Mouse (Mus musculus) forebrain, embryonic 11.5 days (tissue): ENCODE data around the gene Ccdc34. TPM values are rescaled to one million over a fixed set of nuclear protein-coding genes. Genes with fewer than 3 reads are reported as not detected.

Source experiments
- ATAC-seq: fragments of 200-750 bp; cut with Nextera tagmentation; replicated peaks from 2 replicates; pipeline ENCODE4 v1.8.0; 2017; ENCODE audit warnings: moderate TSS enrichment; ENCODE audit not compliant: low FRiP score
- DNase-seq: peaks from one replicate; pipeline ENCODE4 v3.0.0-alpha.2; 2017; ENCODE audit warnings: low spot score
- H3K27ac ChIP-seq: fragments of 300-500 bp; sonication (generic); 2 replicates; pipeline ENCODE4 v1.5.1; 2014; ENCODE audit warnings: low read depth, low read length
- H3K27me3 ChIP-seq: fragments of 300-500 bp; sonication (generic); 2 replicates; pipeline ENCODE4 v1.6.1; 2014; ENCODE audit warnings: mild to moderate bottlenecking, low read length, mixed read lengths; ENCODE audit not compliant: control insufficient read depth, insufficient read depth
- H3K36me3 ChIP-seq: fragments of 300-500 bp; sonication (generic); 2 replicates; pipeline ENCODE4 v1.6.1; 2014; ENCODE audit warnings: mild to moderate bottlenecking, low read length, moderate library complexity, mixed read lengths; ENCODE audit not compliant: control insufficient read depth, insufficient read depth
- H3K4me1 ChIP-seq: fragments of 300-500 bp; sonication (generic); replicated peaks from 2 replicates; pipeline ENCODE4 v1.6.1; 2014; ENCODE audit warnings: low read length, mixed read lengths; ENCODE audit not compliant: control insufficient read depth, insufficient read depth
- H3K4me2 ChIP-seq: fragments of 300-500 bp; sonication (generic); 2 replicates; pipeline ENCODE4 v1.6.1; 2014; ENCODE audit warnings: low read depth, mild to moderate bottlenecking, low read length, moderate library complexity, mixed read lengths; ENCODE audit not compliant: severe bottlenecking
- H3K4me3 ChIP-seq: fragments of 300-500 bp; sonication (generic); 2 replicates; pipeline ENCODE4 v1.5.1; 2014; ENCODE audit warnings: low read depth, low read length
- H3K9ac ChIP-seq: fragments of 300-500 bp; sonication (generic); 2 replicates; pipeline ENCODE4 v1.6.1; 2014; ENCODE audit warnings: low read length
- H3K9me3 ChIP-seq: fragments of 300-500 bp; sonication (generic); 2 replicates; pipeline ENCODE4 v1.6.1; 2016; ENCODE audit warnings: low read length, mixed read lengths; ENCODE audit not compliant: control insufficient read depth
- WGBS: fragments of 180-500 bp; shearing (Covaris S2); extraction: QIAGEN DNeasy Blood & Tissue Kit; methylation state at CpG from one replicate; pipeline ENCODE4 v1.1.7; 2014; 5-methylcytosine and 5-hydroxymethylcytosine counted together
- polyA plus RNA-seq: library from polyadenylated mRNA; unstranded; fragments of >200 nt; fragmentation: Nextera tagmentation; extraction: Ambion mirVana; gene quantifications from 2 replicates; pipeline ENCODE4 v1.2.1, GENCODE M21; 2014

Ccdc34 gene
- polyA plus RNA-seq, 1 experiment from 2014 or later: 60.4 TPM

DNA sequence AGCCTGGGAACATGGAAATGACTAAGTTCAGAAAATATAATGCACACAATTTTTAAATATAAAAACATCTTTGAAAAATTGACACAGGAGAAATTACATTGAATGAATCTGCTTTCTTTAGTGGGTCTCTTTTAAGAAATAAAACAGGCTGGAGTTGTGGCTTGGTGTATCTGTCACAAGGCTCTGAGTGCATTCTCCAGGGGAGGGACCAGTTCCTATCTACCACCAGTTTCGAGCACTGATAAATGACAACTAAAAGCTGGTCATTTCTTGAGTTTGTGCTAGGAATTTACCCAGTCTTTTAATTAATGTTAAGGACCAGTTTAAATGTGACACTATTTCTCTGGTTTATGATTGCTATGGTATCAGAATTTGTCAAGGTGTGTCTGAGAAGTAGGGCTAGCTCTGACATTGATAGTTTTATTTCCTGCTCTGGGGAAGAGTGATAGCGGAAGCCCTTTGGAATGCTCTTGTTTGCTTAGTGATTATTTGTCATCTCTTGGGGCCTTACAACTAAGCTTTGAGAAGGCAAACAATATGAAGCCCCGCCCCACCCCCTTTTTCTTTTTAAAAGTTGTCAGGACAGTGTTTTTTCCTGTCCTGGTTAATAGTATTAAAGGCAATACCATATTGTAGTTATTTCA, 11.9 kb upstream of the Ccdc34 start:
- Histone ChIP-seq H3K4me1 (no peaks in the 10 kb centered on the region), H3K36me3 (no peaks in the 10 kb centered on the region), H3K4me3 (no peak overlapping the region), H3K4me2 (no peak overlapping the region), H3K9ac (no peak overlapping the region), H3K27me3 (no peaks in the 10 kb centered on the region), H3K9me3 (no peaks in the 10 kb centered on the region), H3K27ac (no peak overlapping the region)
- 84% methylated on average over 3 of the region's 3 CpGs for WGBS
- DNase-seq (no peak), ATAC-seq (no peak)

DNA sequence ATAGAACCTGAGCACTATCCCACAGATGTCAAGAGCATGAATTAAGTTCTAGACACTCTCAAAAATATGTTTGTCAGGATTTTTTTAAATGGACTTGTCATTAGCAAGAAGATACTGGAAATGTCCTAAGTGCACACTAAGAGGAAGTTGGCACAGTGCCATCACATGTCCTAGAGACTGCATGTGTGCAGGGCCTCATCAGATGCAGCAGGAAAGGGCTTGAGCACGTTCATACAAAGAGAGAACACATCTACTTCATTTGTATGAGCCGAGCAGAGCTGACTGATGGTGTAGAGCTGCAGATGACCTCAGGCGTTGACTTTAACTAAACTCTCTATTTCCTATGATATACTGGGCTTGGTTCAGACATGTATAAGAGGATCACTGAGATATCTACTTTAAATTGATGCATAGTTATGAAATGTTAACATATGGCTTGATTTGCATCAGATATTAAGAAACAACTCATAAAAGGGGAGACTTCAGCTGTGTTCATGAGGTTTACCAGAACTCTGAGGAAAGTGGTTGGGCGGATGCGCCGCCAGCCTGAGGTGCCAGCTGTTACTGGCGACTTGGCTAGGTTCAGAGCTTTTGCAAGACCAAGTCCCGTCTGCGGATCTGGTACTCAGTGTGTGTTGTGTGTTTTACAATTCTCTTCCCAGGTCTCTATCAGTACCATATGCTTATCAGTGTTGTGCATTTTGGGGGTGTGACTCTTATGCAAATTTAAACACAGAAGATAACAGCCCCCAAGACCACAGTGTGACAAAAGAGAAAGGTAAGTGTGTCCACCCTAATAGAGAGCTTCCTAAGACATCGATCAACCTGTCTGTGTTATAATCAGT, 10.0 kb upstream of the Ccdc34 start:
- Histone ChIP-seq H3K4me1 (no peaks in the 10 kb centered on the region), H3K27ac (no peak overlapping the region), H3K4me3 (no peak overlapping the region), H3K9ac (no peak overlapping the region), H3K9me3 (no peaks in the 10 kb centered on the region), H3K4me2 (no peak overlapping the region), H3K27me3 (no peaks in the 10 kb centered on the region), H3K36me3 (no peaks in the 10 kb centered on the region)
- ATAC-seq (no peak), DNase-seq (no peak)
- WGBS: 91% methylated on average over 10 of the region's 10 CpGs

DNA sequence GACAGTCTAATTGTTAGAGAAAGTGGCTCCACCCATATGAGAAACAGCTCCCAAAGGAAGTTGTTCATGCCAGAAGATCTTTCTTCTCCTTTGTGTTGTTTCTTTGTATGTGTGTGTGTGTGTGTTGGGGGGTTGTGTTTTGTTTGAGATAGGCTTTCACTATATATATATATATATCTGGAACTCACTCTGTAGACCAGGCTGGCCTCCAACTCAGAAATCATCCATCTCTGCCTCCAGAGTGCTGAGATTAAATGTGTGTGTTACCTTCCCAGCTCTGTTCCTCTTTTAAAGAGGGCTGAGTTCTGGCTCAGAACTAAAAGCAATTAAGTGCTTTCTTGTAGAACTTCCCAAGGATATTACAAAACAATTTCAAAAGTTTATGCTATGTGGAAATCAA, 8.2 kb upstream of the Ccdc34 start:
- no peak for DNase-seq
- no peak for ATAC-seq
- H3K4me2 ChIP-seq: no peak overlapping the region
- H3K27me3 ChIP-seq: no peaks in the 10 kb centered on the region
- no peak overlapping the region for H3K27ac ChIP-seq
- no peaks in the 10 kb centered on the region for H3K36me3 ChIP-seq
- no peaks in the 10 kb centered on the region for H3K4me1 ChIP-seq
- no peaks in the 10 kb centered on the region for H3K9me3 ChIP-seq
- H3K4me3 ChIP-seq: no peak overlapping the region
- no peak overlapping the region for H3K9ac ChIP-seq

DNA sequence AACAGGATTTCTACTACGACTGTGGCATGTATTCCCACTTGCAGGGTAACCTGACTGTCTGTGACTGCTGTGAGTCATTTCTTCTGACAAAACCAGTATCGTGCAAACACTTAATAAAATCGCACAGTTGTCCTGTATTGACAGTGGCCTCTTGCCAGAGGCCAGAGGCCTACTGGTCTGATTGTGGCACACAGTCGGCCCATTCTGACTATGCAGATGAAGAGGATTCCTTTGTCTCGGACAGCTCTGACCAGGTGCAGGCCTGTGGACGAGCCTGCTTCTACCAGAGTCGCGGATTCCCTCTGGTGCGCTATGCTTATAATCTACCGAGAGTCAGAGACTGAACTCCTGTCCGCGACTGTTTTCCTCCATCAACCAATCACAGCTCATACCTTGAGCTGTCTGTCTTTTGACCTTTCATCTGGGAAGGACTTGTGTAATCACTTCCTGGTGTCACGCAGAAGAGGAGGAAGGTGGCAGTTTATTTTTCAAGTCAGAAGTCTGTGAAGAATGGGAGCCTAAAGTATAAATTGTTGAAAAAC, 5.4 kb upstream of the Ccdc34 start:
- no peak for DNase-seq
- Histone ChIP-seq H3K9ac (no peak overlapping the region), H3K4me3 (no peak overlapping the region), H3K27ac (no peak overlapping the region), H3K4me1 (no peaks in the 10 kb centered on the region), H3K36me3 (no peaks in the 10 kb centered on the region), H3K27me3 (no peaks in the 10 kb centered on the region), H3K4me2 (no peak overlapping the region), H3K9me3 (no peaks in the 10 kb centered on the region)
- ATAC-seq: no peak
- 91% methylated on average over 13 of the region's 13 CpGs for WGBS

DNA sequence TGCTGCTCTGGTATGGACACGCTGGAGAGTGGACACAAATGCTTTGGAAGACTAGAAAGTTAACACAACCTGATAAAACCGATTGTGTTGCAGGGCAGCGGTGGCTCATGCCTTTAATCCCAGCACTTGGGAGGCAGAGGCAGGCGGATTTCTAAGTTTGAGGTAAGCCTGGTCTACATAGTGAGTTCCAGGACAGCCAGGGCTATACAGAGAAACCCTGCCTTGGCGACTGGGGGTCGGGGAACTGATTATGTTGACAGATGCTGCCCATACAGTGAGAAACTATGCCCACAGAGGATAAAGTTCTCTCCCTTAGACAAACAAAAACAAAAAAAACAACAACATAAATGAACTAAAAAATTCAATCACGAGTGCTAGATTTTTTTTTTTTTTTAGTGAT, 530 bp upstream of the Ccdc34 start:
- Histone ChIP-seq H3K9ac (peak overlapping the region; percentile 95), H3K4me1 (no peaks in the 10 kb centered on the region; the same call in 1 of the 2 replicates), H3K27ac (no peak overlapping the region), H3K4me3 (peak overlapping the region; percentile 84), H3K36me3 (no peaks in the 10 kb centered on the region), H3K27me3 (no peaks in the 10 kb centered on the region), H3K4me2 (peak overlapping the region; percentile 48), H3K9me3 (no peaks in the 10 kb centered on the region)
- peak; percentile 14 for ATAC-seq
- DNase-seq: no peak
- WGBS: 52% methylated on average over 7 of the region's 7 CpGs

DNA sequence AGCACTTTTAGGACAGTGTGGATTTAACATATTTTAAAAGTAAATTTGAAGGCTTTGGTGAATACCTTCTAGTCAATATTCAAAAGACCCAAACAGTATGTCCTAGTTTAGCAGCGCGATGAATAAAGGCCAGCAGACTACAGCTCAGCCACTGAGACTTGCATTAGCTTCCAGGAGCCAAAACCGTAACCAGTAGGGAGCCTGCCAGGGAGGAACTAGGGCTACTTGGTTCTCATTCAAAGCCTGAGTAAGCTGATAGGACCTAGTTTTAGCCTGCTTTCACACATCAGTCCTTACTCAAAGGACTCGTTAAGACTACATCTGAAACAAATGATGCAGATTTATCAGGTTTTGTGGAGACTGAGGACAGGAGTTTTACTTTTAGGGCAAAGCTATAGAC, 2.0 kb downstream of the Ccdc34 start:
- Histone ChIP-seq H3K4me1 (no peaks in the 10 kb centered on the region; the same call in 1 of the 2 replicates), H3K9me3 (no peaks in the 10 kb centered on the region), H3K27me3 (no peaks in the 10 kb centered on the region), H3K9ac (no peak overlapping the region; the same call in 1 of the 2 replicates), H3K4me2 (no peak overlapping the region), H3K4me3 (no peak overlapping the region), H3K27ac (no peak overlapping the region), H3K36me3 (peaks cover 3% of the 10 kb centered on the region; the same call in 1 of the 2 replicates)
- 80% methylated on average over 4 of the region's 4 CpGs for WGBS
- DNase-seq (no peak), ATAC-seq (no peak)

DNA sequence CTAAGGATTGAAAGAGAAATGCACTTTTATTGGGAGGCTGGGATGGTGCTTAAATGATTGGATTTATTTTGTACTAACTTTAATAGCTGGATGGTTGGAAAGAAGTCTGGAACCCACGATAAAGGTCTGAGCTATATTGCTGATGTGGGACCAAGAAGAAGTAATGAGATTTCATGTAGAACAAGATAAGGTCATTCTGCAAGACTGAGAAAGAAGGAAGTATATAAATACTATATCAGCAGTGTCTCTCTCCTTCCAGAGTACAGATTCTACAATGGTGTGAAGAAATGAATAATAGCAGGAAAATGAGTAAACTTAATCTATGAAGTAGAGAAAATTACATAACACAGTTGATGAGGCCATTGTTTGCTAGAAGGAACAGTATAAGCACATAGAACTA, 2.8 kb downstream of the Ccdc34 start:
- no peak overlapping the region for H3K9ac ChIP-seq
- no peak overlapping the region for H3K27ac ChIP-seq
- H3K9me3 ChIP-seq: no peaks in the 10 kb centered on the region
- ATAC-seq: no peak
- no peaks in the 10 kb centered on the region; the same call in 1 of the 2 replicates for H3K4me1 ChIP-seq
- WGBS: 98% methylated on average over 1 of the region's 1 CpGs
- H3K4me3 ChIP-seq: no peak overlapping the region
- no peaks in the 10 kb centered on the region for H3K27me3 ChIP-seq
- DNase-seq: no peak
- peaks cover 3% of the 10 kb centered on the region; the same call in 1 of the 2 replicates for H3K36me3 ChIP-seq
- H3K4me2 ChIP-seq: no peak overlapping the region

DNA sequence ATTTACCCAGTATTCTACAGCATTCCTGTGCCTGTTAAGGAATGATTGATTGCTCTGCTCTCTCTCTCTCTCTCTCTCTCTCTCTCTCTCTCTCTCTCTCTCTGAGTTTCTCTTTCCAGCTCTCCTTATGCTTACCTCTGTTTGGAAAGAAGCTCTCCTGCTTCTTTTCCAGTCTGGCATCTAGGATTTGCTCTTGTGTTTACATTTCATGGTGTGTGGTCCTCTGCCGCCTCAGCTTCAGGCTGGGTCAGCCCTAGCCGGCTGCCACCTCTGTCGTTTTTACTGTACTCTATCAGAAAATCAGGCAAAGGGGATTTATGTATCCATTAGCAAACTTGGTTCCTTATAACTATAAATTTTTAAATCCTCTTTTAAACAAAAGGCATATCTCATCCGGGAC, 18.6 kb downstream of the Ccdc34 start:
- Histone ChIP-seq H3K36me3 (no peaks in the 10 kb centered on the region; the same call in 1 of the 2 replicates), H3K27ac (no peak overlapping the region), H3K4me2 (no peak overlapping the region), H3K27me3 (no peaks in the 10 kb centered on the region), H3K4me3 (no peak overlapping the region), H3K9ac (no peak overlapping the region), H3K9me3 (no peaks in the 10 kb centered on the region), H3K4me1 (no peaks in the 10 kb centered on the region)
- ATAC-seq: no peak
- 55% methylated on average over 4 of the region's 4 CpGs for WGBS
- no peak for DNase-seq
